Mouse (Mus musculus): ENCODE measurements around the gene Dennd4b.

GRCm38 (mm10) chr3:90265034-90265931, at the start of gene Dennd4b:
- TF ChIP-seq CTCF (IDR thresholded peaks at IDR 0.05; ENCODE audit: borderline replicate concordance, insufficient read depth, low read length) (peak; percentile 76), POLR2A (IDR thresholded peaks at IDR 0.05; ENCODE audit: low read depth, low read length) (peak; percentile 84)

Measured in embryonic fibroblast, embryonic 13.5 days (primary cell).